Mouse (Mus musculus): ENCODE measurements around the gene March10. TPM values are rescaled to one million over a fixed set of nuclear protein-coding genes. Genes with fewer than 3 reads are reported as not detected.
A peak's percentile ranks its signal among the peaks of the same experiment; 100 is the strongest.

Gene March10
- polyA plus RNA-seq, 1 experiment: not detected

GRCm38 (mm10) chr11:105409408-105409807 is 47.1 kb downstream of the March10 start:
- 97% methylated on average over 11 of the region's 11 CpGs for WGBS
- Histone ChIP-seq H3K4me3 (ENCODE audit: insufficient read depth, low read depth, low read length) (no peak overlapping the region), H3K4me1 (ENCODE audit: control insufficient read depth, insufficient read depth, low read length) (no peaks in the 10 kb centered on the region; the same call in 1 of the 2 replicates), H3K27ac (ENCODE audit: insufficient read depth, low read depth, low read length) (no peak overlapping the region)
- no peak for TF ChIP-seq CTCF (IDR thresholded peaks at IDR 0.05; ENCODE audit: insufficient read depth, low read depth, low read length)
- no peak for TF ChIP-seq POLR2A (IDR thresholded peaks at IDR 0.05; ENCODE audit: insufficient read depth, low read depth, low read length)

GRCm38 (mm10) chr11:105407846-105408441 is 48.6 kb downstream of the March10 start:
- WGBS: 51% methylated on average over 6 of the region's 6 CpGs
- TF ChIP-seq CTCF (IDR thresholded peaks at IDR 0.05; ENCODE audit: insufficient read depth, low read depth, low read length) (no peak), POLR2A (IDR thresholded peaks at IDR 0.05; ENCODE audit: insufficient read depth, low read depth, low read length) (no peak)
- Histone ChIP-seq H3K4me3 (ENCODE audit: insufficient read depth, low read depth, low read length) (no peak overlapping the region), H3K27ac (ENCODE audit: insufficient read depth, low read depth, low read length) (no peak overlapping the region), H3K4me1 (ENCODE audit: control insufficient read depth, insufficient read depth, low read length) (no peaks in the 10 kb centered on the region; the same call in 1 of the 2 replicates)

GRCm38 (mm10) chr11:105402355-105402754 is 54.2 kb downstream of the March10 start:
- 71% methylated on average over 9 of the region's 9 CpGs for WGBS
- Histone ChIP-seq H3K4me1 (ENCODE audit: control insufficient read depth, insufficient read depth, low read length) (peaks cover 11% of the 10 kb centered on the region; the same call in 1 of the 2 replicates), H3K27ac (ENCODE audit: insufficient read depth, low read depth, low read length) (no peak overlapping the region), H3K4me3 (ENCODE audit: insufficient read depth, low read depth, low read length) (no peak overlapping the region)
- no peak for TF ChIP-seq CTCF (IDR thresholded peaks at IDR 0.05; ENCODE audit: insufficient read depth, low read depth, low read length)
- TF ChIP-seq POLR2A (IDR thresholded peaks at IDR 0.05; ENCODE audit: insufficient read depth, low read depth, low read length): no peak

- Histone ChIP-seq H3K27ac (ENCODE audit: insufficient read depth, low read depth, low read length) (no peak overlapping the region), H3K4me3 (ENCODE audit: insufficient read depth, low read depth, low read length) (no peak overlapping the region), H3K4me1 (ENCODE audit: control insufficient read depth, insufficient read depth, low read length) (peaks cover 14% of the 10 kb centered on the region; the same call in 1 of the 2 replicates)
- 61% methylated on average over 7 of the region's 7 CpGs for WGBS
- no peak for TF ChIP-seq POLR2A (IDR thresholded peaks at IDR 0.05; ENCODE audit: insufficient read depth, low read depth, low read length)
- no peak for TF ChIP-seq CTCF (IDR thresholded peaks at IDR 0.05; ENCODE audit: insufficient read depth, low read depth, low read length)
Measured at GRCm38 (mm10) chr11:105390290-105390689, 66.2 kb downstream of the March10 start.

- Histone ChIP-seq H3K27ac (ENCODE audit: insufficient read depth, low read depth, low read length) (0 out of 2 replicates have a peak overlapping the region, but pooled peaks have one; percentile 42), H3K4me3 (ENCODE audit: insufficient read depth, low read depth, low read length) (no peak overlapping the region), H3K4me1 (ENCODE audit: control insufficient read depth, insufficient read depth, low read length) (peaks cover 16% of the 10 kb centered on the region; the same call in 1 of the 2 replicates)
- WGBS: 22% methylated on average over 2 of the region's 2 CpGs
- TF ChIP-seq POLR2A (IDR thresholded peaks at IDR 0.05; ENCODE audit: insufficient read depth, low read depth, low read length) (no peak), CTCF (IDR thresholded peaks at IDR 0.05; ENCODE audit: insufficient read depth, low read depth, low read length) (no peak)
Measured at GRCm38 (mm10) chr11:105388636-105389035, 67.9 kb downstream of the March10 start.

GRCm38 (mm10) chr11:105385266-105385665 is 71.3 kb downstream of the March10 start:
- H3K27ac ChIP-seq (ENCODE audit: insufficient read depth, low read depth, low read length): peak overlapping the region; percentile 5; the same call in 1 of the 2 replicates
- WGBS: 33% methylated on average over 9 of the region's 9 CpGs
- TF ChIP-seq POLR2A (IDR thresholded peaks at IDR 0.05; ENCODE audit: insufficient read depth, low read depth, low read length) (no peak), CTCF (IDR thresholded peaks at IDR 0.05; ENCODE audit: insufficient read depth, low read depth, low read length) (no peak)
- H3K4me3 ChIP-seq (ENCODE audit: insufficient read depth, low read depth, low read length): no peak overlapping the region
- peaks cover 11% of the 10 kb centered on the region; the same call in 1 of the 2 replicates for H3K4me1 ChIP-seq (ENCODE audit: control insufficient read depth, insufficient read depth, low read length)

- H3K4me1 ChIP-seq (ENCODE audit: control insufficient read depth, insufficient read depth, low read length): peaks cover 9% of the 10 kb centered on the region
- no peak for TF ChIP-seq POLR2A (IDR thresholded peaks at IDR 0.05; ENCODE audit: insufficient read depth, low read depth, low read length)
- TF ChIP-seq CTCF (IDR thresholded peaks at IDR 0.05; ENCODE audit: insufficient read depth, low read depth, low read length): no peak
- H3K27ac ChIP-seq (ENCODE audit: insufficient read depth, low read depth, low read length): no peak overlapping the region
- H3K4me3 ChIP-seq (ENCODE audit: insufficient read depth, low read depth, low read length): no peak overlapping the region
- 97% methylated on average over 1 of the region's 1 CpGs for WGBS
Measured at GRCm38 (mm10) chr11:105375821-105376235, 80.7 kb downstream of the March10 start.

GRCm38 (mm10) chr11:105374526-105375175 is 81.9 kb downstream of the March10 start:
- TF ChIP-seq CTCF (IDR thresholded peaks at IDR 0.05; ENCODE audit: insufficient read depth, low read depth, low read length) (no peak), POLR2A (IDR thresholded peaks at IDR 0.05; ENCODE audit: insufficient read depth, low read depth, low read length) (no peak)
- Histone ChIP-seq H3K4me1 (ENCODE audit: control insufficient read depth, insufficient read depth, low read length) (peaks cover 9% of the 10 kb centered on the region), H3K27ac (ENCODE audit: insufficient read depth, low read depth, low read length) (no peak overlapping the region), H3K4me3 (ENCODE audit: insufficient read depth, low read depth, low read length) (no peak overlapping the region)
- 78% methylated on average over 10 of the region's 10 CpGs for WGBS

- H3K27ac ChIP-seq (ENCODE audit: insufficient read depth, low read depth, low read length): no peak overlapping the region
- no peak for TF ChIP-seq CTCF (IDR thresholded peaks at IDR 0.05; ENCODE audit: insufficient read depth, low read depth, low read length)
- no peak for TF ChIP-seq POLR2A (IDR thresholded peaks at IDR 0.05; ENCODE audit: insufficient read depth, low read depth, low read length)
- WGBS: 90% methylated on average over 8 of the region's 8 CpGs
- H3K4me1 ChIP-seq (ENCODE audit: control insufficient read depth, insufficient read depth, low read length): peaks cover 9% of the 10 kb centered on the region
- no peak overlapping the region for H3K4me3 ChIP-seq (ENCODE audit: insufficient read depth, low read depth, low read length)
Measured at GRCm38 (mm10) chr11:105373881-105374280, 82.7 kb downstream of the March10 start.

Data from olfactory bulb, adult 2 months (tissue).